Mouse (Mus musculus): ENCODE data around the gene Cask.

GRCm38 (mm10) chrX:13477596-13477995 is 373.6 kb downstream of the Cask start:
- TF ChIP-seq CTCF (conservative IDR thresholded peaks at IDR 0.05; ENCODE audit: low read length): no peak
- TF ChIP-seq POU5F1 (IDR thresholded peaks at IDR 0.05; ENCODE audit: borderline replicate concordance, low read length): no peak
- no peak for TF ChIP-seq NANOG (IDR thresholded peaks at IDR 0.05; ENCODE audit: borderline replicate concordance, low read length)
